Mouse (Mus musculus): ENCODE results near the gene Wdr26. TPM values are rescaled to one million over a fixed set of nuclear protein-coding genes. Genes with fewer than 3 reads are reported as not detected.
A peak's percentile ranks its signal among the peaks of the same experiment; 100 is the strongest.

Gene Wdr26
- total RNA-seq, 1 experiment, result 59.9 TPM

GRCm38 (mm10) chr1:181188925-181189324 is 22.9 kb downstream of the Wdr26 start:
- Histone ChIP-seq H3K36me3 (ENCODE audit: control insufficient read depth, insufficient read depth, low read length, poor library complexity, severe bottlenecking) (peaks cover 47% of the 10 kb centered on the region), H3K4me3 (ENCODE audit: insufficient read depth in 1 of 2, low read depth in 1 of 2, low read length in 2 of 2, poor library complexity in 1 of 2, severe bottlenecking in 1 of 2) (no peak overlapping the region), H3K9ac (ENCODE audit: insufficient read depth, low read depth, low read length, poor library complexity, severe bottlenecking) (no peak overlapping the region), H3K4me1 (ENCODE audit: control insufficient read depth in 2 of 2, insufficient read depth in 2 of 2, low read length in 2 of 2, poor library complexity in 1 of 2) (no peaks in the 10 kb centered on the region), H3K9me3 (ENCODE audit: control insufficient read depth, insufficient read depth, low read depth, low read length) (no peaks in the 10 kb centered on the region; the same call in 1 of the 2 replicates), H3K27ac (ENCODE audit: insufficient read depth, low read depth, low read length, poor library complexity, severe bottlenecking) (no peak overlapping the region)
- TF ChIP-seq HCFC1 (IDR thresholded peaks at IDR 0.05; ENCODE audit: borderline replicate concordance, insufficient read depth, low read length) (no peak), ZC3H11A (IDR thresholded peaks at IDR 0.05; ENCODE audit: borderline replicate concordance, low read depth, low read length) (no peak), MAFK (IDR thresholded peaks at IDR 0.05; ENCODE audit: insufficient read depth, low read depth, low read length) (no peak), CHD2 (IDR thresholded peaks at IDR 0.05; ENCODE audit: low read depth, low read length) (no peak), ZNF384 (IDR thresholded peaks at IDR 0.05; ENCODE audit: low read depth, low read length) (no peak)
- in situ Hi-C loops (cut with MboI; ENCODE audit: low sequenced_read_pairs in 2 of 2, unreplicated experiment in 2 of 2), result no loop called here
- DNase-seq (ENCODE audit: low read depth, low spot score), result no peak

- Histone ChIP-seq H3K36me3 (ENCODE audit: control insufficient read depth, insufficient read depth, low read length, poor library complexity, severe bottlenecking) (peaks cover 15% of the 10 kb centered on the region), H3K9ac (ENCODE audit: insufficient read depth, low read depth, low read length, poor library complexity, severe bottlenecking) (no peak overlapping the region), H3K4me1 (ENCODE audit: control insufficient read depth in 2 of 2, insufficient read depth in 2 of 2, low read length in 2 of 2, poor library complexity in 1 of 2) (no peaks in the 10 kb centered on the region), H3K9me3 (ENCODE audit: control insufficient read depth, insufficient read depth, low read depth, low read length) (no peaks in the 10 kb centered on the region), H3K27ac (ENCODE audit: insufficient read depth, low read depth, low read length, poor library complexity, severe bottlenecking) (no peak overlapping the region), H3K4me3 (ENCODE audit: insufficient read depth in 1 of 2, low read depth in 1 of 2, low read length in 2 of 2, poor library complexity in 1 of 2, severe bottlenecking in 1 of 2) (no peak overlapping the region)
- no peak for DNase-seq (ENCODE audit: low read depth, low spot score)
- TF ChIP-seq CHD2 (IDR thresholded peaks at IDR 0.05; ENCODE audit: low read depth, low read length), result no peak
- TF ChIP-seq ZNF384 (IDR thresholded peaks at IDR 0.05; ENCODE audit: low read depth, low read length), result no peak
- TF ChIP-seq MAFK (IDR thresholded peaks at IDR 0.05; ENCODE audit: insufficient read depth, low read depth, low read length), result no peak
- no peak for TF ChIP-seq ZC3H11A (IDR thresholded peaks at IDR 0.05; ENCODE audit: borderline replicate concordance, low read depth, low read length)
- TF ChIP-seq HCFC1 (IDR thresholded peaks at IDR 0.05; ENCODE audit: borderline replicate concordance, insufficient read depth, low read length), result no peak
- in situ Hi-C loops (cut with MboI; ENCODE audit: low sequenced_read_pairs in 2 of 2, unreplicated experiment in 2 of 2), result no loop called here
These were observed 41.6 kb downstream of the Wdr26 start for GRCm38 (mm10) chr1:181170210-181170609.

- no peak for DNase-seq (ENCODE audit: low read depth, low spot score)
- Histone ChIP-seq H3K4me1 (ENCODE audit: control insufficient read depth in 2 of 2, insufficient read depth in 2 of 2, low read length in 2 of 2, poor library complexity in 1 of 2) (peaks cover 2% of the 10 kb centered on the region in 2 experiments; a peak in 3 of 4 replicates), H3K27ac (ENCODE audit: insufficient read depth, low read depth, low read length, poor library complexity, severe bottlenecking) (no peak overlapping the region), H3K4me3 (ENCODE audit: insufficient read depth in 1 of 2, low read depth in 1 of 2, low read length in 2 of 2, poor library complexity in 1 of 2, severe bottlenecking in 1 of 2) (no peak overlapping the region), H3K36me3 (ENCODE audit: control insufficient read depth, insufficient read depth, low read length, poor library complexity, severe bottlenecking) (peaks cover 16% of the 10 kb centered on the region), H3K9ac (ENCODE audit: insufficient read depth, low read depth, low read length, poor library complexity, severe bottlenecking) (no peak overlapping the region), H3K9me3 (ENCODE audit: control insufficient read depth, insufficient read depth, low read depth, low read length) (no peaks in the 10 kb centered on the region)
- in situ Hi-C loops (cut with MboI; ENCODE audit: low sequenced_read_pairs in 2 of 2, unreplicated experiment in 2 of 2), result no loop called here
- no peak for TF ChIP-seq ZC3H11A (IDR thresholded peaks at IDR 0.05; ENCODE audit: borderline replicate concordance, low read depth, low read length)
- TF ChIP-seq CHD2 (IDR thresholded peaks at IDR 0.05; ENCODE audit: low read depth, low read length), result no peak
- TF ChIP-seq MAFK (IDR thresholded peaks at IDR 0.05; ENCODE audit: insufficient read depth, low read depth, low read length), result no peak
- no peak for TF ChIP-seq ZNF384 (IDR thresholded peaks at IDR 0.05; ENCODE audit: low read depth, low read length)
These were observed 43.4 kb downstream of the Wdr26 start for GRCm38 (mm10) chr1:181168377-181168776.

- no peaks in the 10 kb centered on the region for H3K9me3 ChIP-seq (ENCODE audit: control insufficient read depth, insufficient read depth, low read depth, low read length)
- no peak overlapping the region for H3K27ac ChIP-seq (ENCODE audit: insufficient read depth, low read depth, low read length, poor library complexity, severe bottlenecking)
- in situ Hi-C loops (cut with MboI; ENCODE audit: low sequenced_read_pairs in 2 of 2, unreplicated experiment in 2 of 2), result no loop called here
- TF ChIP-seq ZNF384 (IDR thresholded peaks at IDR 0.05; ENCODE audit: low read depth, low read length) (no peak), MAFK (IDR thresholded peaks at IDR 0.05; ENCODE audit: insufficient read depth, low read depth, low read length) (no peak), CHD2 (IDR thresholded peaks at IDR 0.05; ENCODE audit: low read depth, low read length) (no peak), ZC3H11A (IDR thresholded peaks at IDR 0.05; ENCODE audit: borderline replicate concordance, low read depth, low read length) (no peak), HCFC1 (IDR thresholded peaks at IDR 0.05; ENCODE audit: borderline replicate concordance, insufficient read depth, low read length) (no peak)
- peaks cover 16% of the 10 kb centered on the region for H3K36me3 ChIP-seq (ENCODE audit: control insufficient read depth, insufficient read depth, low read length, poor library complexity, severe bottlenecking)
- no peak overlapping the region for H3K4me3 ChIP-seq (ENCODE audit: insufficient read depth in 1 of 2, low read depth in 1 of 2, low read length in 2 of 2, poor library complexity in 1 of 2, severe bottlenecking in 1 of 2)
- no peak for DNase-seq (ENCODE audit: low read depth, low spot score)
- peaks cover 2 to 5% of the 10 kb centered on the region in 2 experiments; a peak in 3 of 4 replicates for H3K4me1 ChIP-seq (ENCODE audit: control insufficient read depth in 2 of 2, insufficient read depth in 2 of 2, low read length in 2 of 2, poor library complexity in 1 of 2)
- H3K9ac ChIP-seq (ENCODE audit: insufficient read depth, low read depth, low read length, poor library complexity, severe bottlenecking), result no peak overlapping the region
These were observed 44.0 kb downstream of the Wdr26 start for GRCm38 (mm10) chr1:181167816-181168215.

GRCm38 (mm10) chr1:181151541-181151940 is 60.3 kb downstream of the Wdr26 start:
- H3K4me1 ChIP-seq (ENCODE audit: control insufficient read depth in 2 of 2, insufficient read depth in 2 of 2, low read length in 2 of 2, poor library complexity in 1 of 2), result peaks cover 0 to 4% of the 10 kb centered on the region in 2 experiments; a peak in 1 of 4 replicates
- no peak for DNase-seq (ENCODE audit: low read depth, low spot score)
- no peak overlapping the region; the same call in 1 of the 2 replicates for H3K9ac ChIP-seq (ENCODE audit: insufficient read depth, low read depth, low read length, poor library complexity, severe bottlenecking)
- TF ChIP-seq ZNF384 (IDR thresholded peaks at IDR 0.05; ENCODE audit: low read depth, low read length) (no peak), CHD2 (IDR thresholded peaks at IDR 0.05; ENCODE audit: low read depth, low read length) (no peak), ZC3H11A (IDR thresholded peaks at IDR 0.05; ENCODE audit: borderline replicate concordance, low read depth, low read length) (no peak), HCFC1 (IDR thresholded peaks at IDR 0.05; ENCODE audit: borderline replicate concordance, insufficient read depth, low read length) (no peak), MAFK (IDR thresholded peaks at IDR 0.05; ENCODE audit: insufficient read depth, low read depth, low read length) (no peak)
- in situ Hi-C loops (cut with MboI; ENCODE audit: low sequenced_read_pairs in 2 of 2, unreplicated experiment in 2 of 2), result no loop called here
- H3K9me3 ChIP-seq (ENCODE audit: control insufficient read depth, insufficient read depth, low read depth, low read length), result no peaks in the 10 kb centered on the region
- H3K4me3 ChIP-seq (ENCODE audit: insufficient read depth in 1 of 2, low read depth in 1 of 2, low read length in 2 of 2, poor library complexity in 1 of 2, severe bottlenecking in 1 of 2), result peak overlapping the region; percentile 77 to 94
- H3K36me3 ChIP-seq (ENCODE audit: control insufficient read depth, insufficient read depth, low read length, poor library complexity, severe bottlenecking), result peaks cover 2% of the 10 kb centered on the region; the same call in 1 of the 2 replicates
- H3K27ac ChIP-seq (ENCODE audit: insufficient read depth, low read depth, low read length, poor library complexity, severe bottlenecking), result no peak overlapping the region
